Mouse (Mus musculus): ENCODE results near the gene Clec16a.

DNA sequence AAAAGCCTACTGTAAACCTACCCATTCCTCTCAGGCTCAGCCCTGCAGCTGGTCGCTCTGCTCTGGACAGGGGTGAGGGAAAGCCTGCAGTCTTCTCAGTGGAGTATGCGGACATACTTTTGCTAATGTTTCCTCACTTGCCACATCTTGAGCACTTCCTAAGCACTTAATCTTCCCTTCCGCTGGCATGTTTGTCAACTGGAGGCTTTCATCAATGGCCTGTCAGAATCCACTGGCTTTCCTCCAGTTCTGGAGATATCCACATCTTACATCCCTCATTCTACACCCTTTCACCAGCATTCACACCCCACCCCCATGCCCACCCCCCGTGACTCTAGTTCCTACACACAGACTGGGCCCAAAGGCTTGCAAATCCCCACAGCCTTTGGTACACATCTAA, 182.5 kb downstream of the Clec16a start:
- TF ChIP-seq POLR2A (IDR thresholded peaks at IDR 0.05; ENCODE audit: control insufficient read depth, extremely low read depth, insufficient read depth, low read length, poor library complexity) (no peak), CTCF (IDR thresholded peaks at IDR 0.05; ENCODE audit: borderline replicate concordance, control insufficient read depth, extremely low read depth, insufficient read depth, low read length, poor library complexity) (no peak)
